ENCODE assay signal across 8 mouse cellular contexts in the genomic region with DNA sequence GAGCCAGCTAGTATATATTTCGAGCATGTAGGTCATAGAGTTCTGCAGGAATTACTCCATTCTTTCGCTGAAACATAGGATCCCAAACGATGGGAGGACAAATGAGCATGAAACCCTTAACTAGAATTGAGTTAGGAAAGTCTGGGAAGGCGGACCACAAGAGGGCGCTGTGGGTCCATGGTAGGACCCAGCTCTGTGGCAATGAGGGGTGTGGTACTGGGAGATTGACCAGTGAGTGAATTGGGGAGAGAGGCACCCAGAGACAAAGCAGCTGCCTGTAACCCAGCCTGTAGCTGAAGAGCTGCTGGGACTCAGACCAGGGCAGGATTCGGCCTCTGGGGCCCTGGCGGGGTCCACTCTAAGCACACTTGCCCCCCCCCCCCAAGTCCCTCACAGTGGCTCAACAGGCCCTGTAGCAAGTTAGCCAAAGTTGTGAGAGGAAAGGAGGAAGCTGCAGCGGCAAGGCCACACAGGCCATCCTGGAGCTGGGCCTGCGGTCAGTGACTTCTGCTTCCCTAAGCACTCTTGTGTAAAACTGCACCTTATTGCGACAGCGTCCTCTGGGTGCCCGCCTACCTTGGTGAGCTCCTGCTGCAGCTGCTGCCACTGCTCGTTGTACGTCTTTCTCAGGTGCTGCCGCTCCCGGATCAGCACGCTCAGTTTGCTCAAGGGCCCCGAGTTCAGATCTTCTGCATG. TPM values are rescaled to one million over a fixed set of nuclear protein-coding genes. Genes with fewer than 3 reads are reported as not detected.
A peak's percentile ranks its signal among the peaks of the same experiment; 100 is the strongest.
DNase-seq lines count a peak whose midpoint lies in the region; TF ChIP-seq lines count a peak whose summit lies in the region.

No protein-coding gene starts in this region.

- peak; percentile 98 for TF ChIP-seq CTCF in cortical plate, adult 2 months (IDR thresholded peaks at IDR 0.05; ENCODE audit: extremely low read depth, insufficient read depth, low read length)

- H3K4me1 ChIP-seq in cortical plate, adult 2 months (ENCODE audit: control insufficient read depth, insufficient read depth, low read length) = no peaks in the 10 kb centered on the region

- H3K27ac ChIP-seq in cortical plate, adult 2 months (ENCODE audit: insufficient read depth, low read length) = no peak overlapping the region

- intact Hi-C loops in left cerebral cortex, postnatal 25 days (cut with DNase I) = loop anchor here (1.0 to 5.0 kb wide), 4 partner anchors 194 to 461 kb away; no protein-coding TSS in a partner anchor

- no peak for TF ChIP-seq POLR2A in cortical plate, adult 2 months (IDR thresholded peaks at IDR 0.05; ENCODE audit: extremely low read depth, insufficient read depth, low read length)

- no peak overlapping the region for H3K4me3 ChIP-seq in cortical plate, adult 2 months (ENCODE audit: insufficient read depth, low read length)

- peak; percentile 83 for DNase-seq in adipocyte (ENCODE audit: low spot score)
- peak; percentile 82 to 83 for DNase-seq in gastrocnemius, adult 8-10 months (ENCODE audit: low spot score in 2 of 2)
- DNase-seq in hindlimb bud, embryonic 11.5 days (ENCODE audit: extremely low spot score, low read depth, low spot score) = peak; percentile 88
- peak; percentile 89 to 91 for DNase-seq in left cerebral cortex, postnatal 25 days (ENCODE audit: low spot score in 2 of 2)
- peak; percentile 94 for DNase-seq in mesoderm, embryonic 11.5 days (ENCODE audit: low read depth, low spot score)
- peak; percentile 65 to 77 for DNase-seq in right cerebral cortex, postnatal 36 days (ENCODE audit: low spot score in 2 of 2)
- peak; percentile 80 to 93 for DNase-seq in urinary bladder, postnatal 4 days (ENCODE audit: low spot score in 2 of 2)

RNA-seq across cellular contexts. Expression of a gene that starts 1.4 kb away (rescaled TPM):
- 5.9 and 7.6 TPM in 2 replicates for polyA plus RNA-seq in cortical plate, adult 2 months (2012; rRNA removed)
- total RNA-seq in gastrocnemius, adult 8-10 months (2022) = 1 to 10 TPM; 1.7 to 2.7 (median 2.4) TPM
- total RNA-seq in left cerebral cortex, postnatal 25 days (2021) = 1 to 10 TPM; 3.9 to 6.3 TPM

RNA-seq across cellular contexts. Expression of a gene that starts 15.2 kb away (rescaled TPM):
- 112 and 115 TPM in 2 replicates for polyA plus RNA-seq in cortical plate, adult 2 months (2012; rRNA removed)
- 100 to 1,000 TPM; 139 to 171 (median 148) TPM for total RNA-seq in gastrocnemius, adult 8-10 months (2022)
- total RNA-seq in left cerebral cortex, postnatal 25 days (2021) = 100 to 1,000 TPM; 128 to 147 TPM

RNA-seq across cellular contexts. Expression of a gene that starts 18.9 kb away (rescaled TPM):
- polyA plus RNA-seq in cortical plate, adult 2 months (2012; rRNA removed) = 19.9 and 22.1 TPM in 2 replicates
- 10 to 100 TPM; 50.3 to 60.1 (median 56.7) TPM for total RNA-seq in gastrocnemius, adult 8-10 months (2022)
- 10 to 100 TPM; 31.4 to 38.7 TPM for total RNA-seq in left cerebral cortex, postnatal 25 days (2021)

RNA-seq across cellular contexts. Expression of a gene that starts 43.5 kb away (rescaled TPM):
- polyA plus RNA-seq in cortical plate, adult 2 months (2012; rRNA removed) = 54.6 and 61.3 TPM in 2 replicates
- 10 to 100 TPM; 22.9 to 26.1 (median 24.6) TPM for total RNA-seq in gastrocnemius, adult 8-10 months (2022)
- total RNA-seq in left cerebral cortex, postnatal 25 days (2021) = 10 to 100 TPM; 47.1 to 50.5 TPM

RNA-seq across cellular contexts. Expression of a gene that starts 45.6 kb away (rescaled TPM):
- 55.4 and 56.8 TPM in 2 replicates for polyA plus RNA-seq in cortical plate, adult 2 months (2012; rRNA removed)
- 10 to 100 TPM; 10.4 to 14.9 (median 12.0) TPM for total RNA-seq in gastrocnemius, adult 8-10 months (2022)
- 10 to 100 TPM; 38.4 to 45.3 TPM for total RNA-seq in left cerebral cortex, postnatal 25 days (2021)
